Comparison of ENCODE assay signal across 19 mouse cellular contexts in genomic region chr11:76606521-76606920, GRCm38 (mm10). TPM values are rescaled to one million over a fixed set of nuclear protein-coding genes. Genes with fewer than 3 reads are reported as not detected.
DNase-seq lines count a peak whose midpoint lies in the region; ATAC-seq and TF ChIP-seq lines count a peak whose summit lies in the region.
"Had no signal": no experiment of that assay in that cellular context is flagged by ENCODE, and none has a peak within 500 bp of the region (broad histone marks: within the 10 kb centered on the region; RNA-seq: fewer than 3 reads in every experiment).

No protein-coding gene starts in this region.

- no peaks in the 10 kb centered on the region for H3K27me3 ChIP-seq in forebrain, embryonic 14.5 days (replicated peaks; ENCODE audit: control insufficient read depth, insufficient read depth, low read length)
- no peaks in the 10 kb centered on the region for H3K27me3 ChIP-seq in forebrain, embryonic 15.5 days
- no peaks in the 10 kb centered on the region for H3K27me3 ChIP-seq in hindbrain, embryonic 14.5 days (ENCODE audit: control insufficient read depth, insufficient read depth, low read length)
- no peaks in the 10 kb centered on the region for H3K27me3 ChIP-seq in midbrain, embryonic 15.5 days (replicated peaks)
- H3K27me3 ChIP-seq: embryonic facial prominence, embryonic 15.5 days; Patski had no signal

- peak; percentile 10 for DNase-seq in forebrain, embryonic 14.5 days (ENCODE audit: low spot score)
- peak; percentile 63 for DNase-seq in A20 (ENCODE audit: low read depth, low spot score)
- DNase-seq in hindbrain, embryonic 14.5 days (ENCODE audit: low spot score) = no peak
- no peak for DNase-seq in c-Kit-positive CD71-positive TER-119-positive erythroid progenitor cells, embryonic 14.5 days (ENCODE audit: low spot score)
- no peak for DNase-seq in adrenal gland, postnatal 10 days
- no peak for DNase-seq in layer of hippocampus, adult 2 months (ENCODE audit: low spot score in 2 of 2)
- DNase-seq: B cell, adult 2 months; cerebellum, adult 2 months; gastrocnemius, postnatal 14 days; heart, postnatal 14 days; liver, postnatal 0 days; thymus, postnatal 4 days had no signal

- no peaks in the 10 kb centered on the region for H3K9me3 ChIP-seq in forebrain, embryonic 14.5 days (replicated peaks; ENCODE audit: control insufficient read depth, low read length)
- H3K9me3 ChIP-seq in forebrain, embryonic 15.5 days = no peaks in the 10 kb centered on the region
- H3K9me3 ChIP-seq in hindbrain, embryonic 14.5 days (ENCODE audit: control insufficient read depth, low read length) = no peaks in the 10 kb centered on the region
- H3K9me3 ChIP-seq in midbrain, embryonic 15.5 days = no peaks in the 10 kb centered on the region
- H3K9me3 ChIP-seq: embryonic facial prominence, embryonic 15.5 days; limb, embryonic 15.5 days had no signal

- no peak overlapping the region for H3K27ac ChIP-seq in forebrain, embryonic 14.5 days (ENCODE audit: low read depth, low read length)
- no peak overlapping the region for H3K27ac ChIP-seq in forebrain, embryonic 15.5 days (replicated peaks)
- 0 out of 2 replicates have a peak overlapping the region, but pooled peaks have one; percentile 15 for H3K27ac ChIP-seq in hindbrain, embryonic 14.5 days
- peak overlapping the region; percentile 53 for H3K27ac ChIP-seq in midbrain, embryonic 15.5 days
- no peak overlapping the region for H3K27ac ChIP-seq in layer of hippocampus, adult 2 months
- H3K27ac ChIP-seq: embryonic facial prominence, embryonic 15.5 days; limb, embryonic 15.5 days had no signal

- no peak overlapping the region for H3K4me2 ChIP-seq in forebrain, embryonic 14.5 days (ENCODE audit: low read length)
- H3K4me2 ChIP-seq in forebrain, embryonic 15.5 days (replicated peaks) = no peak overlapping the region
- no peak overlapping the region for H3K4me2 ChIP-seq in hindbrain, embryonic 14.5 days (replicated peaks)
- H3K4me2 ChIP-seq in midbrain, embryonic 15.5 days = no peak overlapping the region
- H3K4me2 ChIP-seq: embryonic facial prominence, embryonic 15.5 days; limb, embryonic 15.5 days had no signal

- H3K36me3 ChIP-seq in forebrain, embryonic 14.5 days (ENCODE audit: control insufficient read depth, insufficient read depth, low read length) = no peaks in the 10 kb centered on the region
- no peaks in the 10 kb centered on the region for H3K36me3 ChIP-seq in forebrain, embryonic 15.5 days
- H3K36me3 ChIP-seq in hindbrain, embryonic 14.5 days (replicated peaks; ENCODE audit: control insufficient read depth, insufficient read depth) = no peaks in the 10 kb centered on the region
- no peaks in the 10 kb centered on the region for H3K36me3 ChIP-seq in midbrain, embryonic 15.5 days (replicated peaks)
- H3K36me3 ChIP-seq: embryonic facial prominence, embryonic 15.5 days; limb, embryonic 15.5 days had no signal

- ATAC-seq in forebrain, embryonic 14.5 days = no peak
- no peak for ATAC-seq in forebrain, embryonic 15.5 days (replicated peaks)
- no peak for ATAC-seq in hindbrain, embryonic 14.5 days (ENCODE audit: low FRiP score)
- ATAC-seq in midbrain, embryonic 15.5 days (replicated peaks) = no peak
- ATAC-seq: intestine, postnatal 0 days; liver, postnatal 0 days; Patski had no signal

- H3K4me3 ChIP-seq in forebrain, embryonic 14.5 days (ENCODE audit: low read depth, low read length) = no peak overlapping the region
- H3K4me3 ChIP-seq in forebrain, embryonic 15.5 days = no peak overlapping the region
- H3K4me3 ChIP-seq in hindbrain, embryonic 14.5 days (replicated peaks; ENCODE audit: low read length) = no peak overlapping the region
- H3K4me3 ChIP-seq in midbrain, embryonic 15.5 days = no peak overlapping the region
- H3K4me3 ChIP-seq in layer of hippocampus, adult 2 months = no peak overlapping the region
- H3K4me3 ChIP-seq: embryonic facial prominence, embryonic 15.5 days; limb, embryonic 15.5 days; myocyte had no signal

- no peak for TF ChIP-seq CTCF in layer of hippocampus, adult 2 months (conservative IDR thresholded peaks at IDR 0.05)

- WGBS in forebrain, embryonic 14.5 days = 7% methylated on average over 9 of the region's 9 CpGs
- 11% methylated on average over 9 of the region's 9 CpGs for WGBS in forebrain, embryonic 15.5 days
- WGBS in hindbrain, embryonic 14.5 days = 26% methylated on average over 9 of the region's 9 CpGs
- WGBS in midbrain, embryonic 15.5 days = 15% methylated on average over 9 of the region's 9 CpGs

- peaks cover 4% of the 10 kb centered on the region; the same call in 1 of the 2 replicates for H3K4me1 ChIP-seq in forebrain, embryonic 14.5 days (ENCODE audit: control insufficient read depth, insufficient read depth, low read length)
- H3K4me1 ChIP-seq in forebrain, embryonic 15.5 days = no peaks in the 10 kb centered on the region
- 0 out of 2 replicates have a peak, but pooled peaks cover 3% of the 10 kb centered on the region for H3K4me1 ChIP-seq in hindbrain, embryonic 14.5 days (replicated peaks; ENCODE audit: control insufficient read depth, insufficient read depth, low read length)
- peaks cover 7% of the 10 kb centered on the region for H3K4me1 ChIP-seq in midbrain, embryonic 15.5 days

- H3K9ac ChIP-seq in forebrain, embryonic 14.5 days (ENCODE audit: low read length) = no peak overlapping the region
- H3K9ac ChIP-seq in forebrain, embryonic 15.5 days (replicated peaks) = no peak overlapping the region
- no peak overlapping the region for H3K9ac ChIP-seq in hindbrain, embryonic 14.5 days
- no peak overlapping the region for H3K9ac ChIP-seq in midbrain, embryonic 15.5 days
- H3K9ac ChIP-seq: embryonic facial prominence, embryonic 15.5 days; limb, embryonic 15.5 days; liver, postnatal 0 days had no signal

RNA-seq across cellular contexts. Expression of gene Abr, which starts 15.6 kb away (rescaled TPM):
- polyA plus RNA-seq in forebrain, embryonic 14.5 days (2014; fragmentation: Nextera tagmentation; extraction: Ambion mirVana) = 88.8 and 105 TPM in 2 replicates
- polyA plus RNA-seq in forebrain, embryonic 15.5 days (2015; fragmentation: Nextera tagmentation; extraction: Ambion mirVana) = 111 and 112 TPM in 2 replicates
- polyA plus RNA-seq in hindbrain, embryonic 14.5 days (2014; fragmentation: Nextera tagmentation; extraction: Ambion mirVana) = 115 and 123 TPM in 2 replicates
- polyA plus RNA-seq in midbrain, embryonic 15.5 days (2015; fragmentation: Nextera tagmentation; extraction: Ambion mirVana) = 127 and 128 TPM in 2 replicates
- total RNA-seq in adrenal gland, postnatal 10 days (2021) = 10 to 100 TPM; 35.4 to 44.2 TPM
- total RNA-seq in layer of hippocampus, adult 2 months (2021) = 100 to 1,000 TPM; 528 to 537 TPM

Comparison
In these comparisons a context has a peak if more than half of its experiments do, and no peak if none do; other contexts are left out.
1. DNase-seq: peak in forebrain, embryonic 14.5 days (single experiment) and A20 (single experiment); none in hindbrain, embryonic 14.5 days (single experiment), c-Kit-positive CD71-positive TER-119-positive erythroid progenitor cells, embryonic 14.5 days (single experiment), adrenal gland, postnatal 10 days (single experiment) and layer of hippocampus, adult 2 months (0 of 2).
2. H3K27ac ChIP-seq: peak in hindbrain, embryonic 14.5 days (single experiment) and midbrain, embryonic 15.5 days (single experiment); none in forebrain, embryonic 14.5 days (single experiment), forebrain, embryonic 15.5 days (single experiment) and layer of hippocampus, adult 2 months (single experiment).